In the genomic region with DNA sequence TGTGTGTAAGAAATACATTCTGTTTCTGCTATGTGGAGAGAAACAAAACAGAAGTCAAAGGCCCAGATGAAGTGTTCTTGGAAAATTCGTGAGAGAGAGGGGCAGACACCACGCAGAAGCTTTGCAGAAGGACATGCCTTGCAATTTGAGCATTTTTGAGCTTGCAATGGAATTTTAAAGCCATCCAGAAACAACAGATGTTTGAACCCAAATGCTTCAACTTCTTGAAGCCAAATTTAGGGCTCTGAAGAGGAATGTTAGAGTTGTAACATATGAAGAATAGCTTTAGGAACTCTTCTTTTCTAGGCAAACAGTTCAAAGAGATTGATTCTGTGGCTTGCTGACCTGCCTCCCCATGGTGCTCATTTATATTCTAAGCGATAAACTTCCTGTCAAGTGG, we compare ENCODE assay signal across 13 mouse cellular contexts. TPM values are rescaled to one million over a fixed set of nuclear protein-coding genes. Genes with fewer than 3 reads are reported as not detected.
DNase-seq lines count a peak whose midpoint lies in the region; ATAC-seq and TF ChIP-seq lines count a peak whose summit lies in the region.
"Had no signal": no experiment of that assay in that cellular context is flagged by ENCODE, and none has a peak within 500 bp of the region (broad histone marks: within the 10 kb centered on the region; RNA-seq: fewer than 3 reads in every experiment).

No protein-coding gene starts in this region.

- H3K27ac ChIP-seq in embryonic facial prominence, embryonic 14.5 days (replicated peaks; ENCODE audit: low read depth, low read length): peak overlapping the region; percentile 46; the same call in 1 of the 2 replicates
- H3K27ac ChIP-seq in embryonic facial prominence, embryonic 10.5 days (replicated peaks): no peak overlapping the region
- H3K27ac ChIP-seq in lung, postnatal 0 days (ENCODE audit: low read length): no peak overlapping the region
- H3K27ac ChIP-seq in stomach, embryonic 15.5 days: peak overlapping the region; percentile 3; the same call in 1 of the 2 replicates
- H3K27ac ChIP-seq: hindbrain, embryonic 15.5 days; neural tube, embryonic 13.5 days had no signal

- H3K27me3 ChIP-seq in embryonic facial prominence, embryonic 14.5 days (replicated peaks; ENCODE audit: control insufficient read depth, insufficient read depth, low read length): no peaks in the 10 kb centered on the region
- no peaks in the 10 kb centered on the region for H3K27me3 ChIP-seq in embryonic facial prominence, embryonic 10.5 days (replicated peaks; ENCODE audit: low read depth, poor library complexity, severe bottlenecking)
- no peaks in the 10 kb centered on the region for H3K27me3 ChIP-seq in lung, postnatal 0 days (replicated peaks; ENCODE audit: insufficient read depth, low read length)
- H3K27me3 ChIP-seq in stomach, embryonic 15.5 days (replicated peaks): no peaks in the 10 kb centered on the region
- H3K27me3 ChIP-seq: hindbrain, embryonic 15.5 days; neural tube, embryonic 13.5 days had no signal

- H3K4me2 ChIP-seq in embryonic facial prominence, embryonic 14.5 days (ENCODE audit: low read depth, low read length): no peak overlapping the region
- no peak overlapping the region for H3K4me2 ChIP-seq in lung, postnatal 0 days (replicated peaks; ENCODE audit: low read depth, low read length)
- no peak overlapping the region for H3K4me2 ChIP-seq in stomach, embryonic 15.5 days
- H3K4me2 ChIP-seq: hindbrain, embryonic 15.5 days; neural tube, embryonic 13.5 days had no signal

- peaks cover 3% of the 10 kb centered on the region; the same call in 1 of the 2 replicates for H3K4me1 ChIP-seq in embryonic facial prominence, embryonic 14.5 days (ENCODE audit: control insufficient read depth, insufficient read depth, low read length)
- peaks cover 3% of the 10 kb centered on the region; the same call in 1 of the 2 replicates for H3K4me1 ChIP-seq in embryonic facial prominence, embryonic 10.5 days
- peaks cover 6% of the 10 kb centered on the region; the same call in 1 of the 2 replicates for H3K4me1 ChIP-seq in lung, postnatal 0 days (ENCODE audit: insufficient read depth, low read depth, low read length)
- no peaks in the 10 kb centered on the region for H3K4me1 ChIP-seq in stomach, embryonic 15.5 days
- H3K4me1 ChIP-seq: hindbrain, embryonic 15.5 days; neural tube, embryonic 13.5 days had no signal

- no peak for TF ChIP-seq CTCF in lung, postnatal 0 days (IDR thresholded peaks at IDR 0.05)

- ATAC-seq in embryonic facial prominence, embryonic 14.5 days (ENCODE audit: low read depth): no peak
- peak; percentile 44 for ATAC-seq in lung, postnatal 0 days
- no peak for ATAC-seq in stomach, embryonic 15.5 days (ENCODE audit: insufficient read depth, low FRiP score, low read depth)
- ATAC-seq: midbrain, embryonic 16.5 days had no signal

- H3K9me3 ChIP-seq in embryonic facial prominence, embryonic 14.5 days (ENCODE audit: control insufficient read depth, low read length): no peaks in the 10 kb centered on the region
- H3K9me3 ChIP-seq in embryonic facial prominence, embryonic 10.5 days: no peaks in the 10 kb centered on the region
- no peaks in the 10 kb centered on the region for H3K9me3 ChIP-seq in lung, postnatal 0 days (ENCODE audit: low read length)
- H3K9me3 ChIP-seq in stomach, embryonic 15.5 days: no peaks in the 10 kb centered on the region
- H3K9me3 ChIP-seq: hindbrain, embryonic 15.5 days; neural tube, embryonic 13.5 days had no signal

- TF ChIP-seq EP300 in lung, postnatal 0 days (IDR thresholded peaks at IDR 0.05): no peak; the same call in 1 of the 2 replicates

- H3K4me3 ChIP-seq in embryonic facial prominence, embryonic 14.5 days (ENCODE audit: low read depth, low read length): no peak overlapping the region
- H3K4me3 ChIP-seq in embryonic facial prominence, embryonic 10.5 days: no peak overlapping the region
- no peak overlapping the region for H3K4me3 ChIP-seq in lung, postnatal 0 days (ENCODE audit: low read depth, low read length)
- H3K4me3 ChIP-seq in stomach, embryonic 15.5 days (replicated peaks): no peak overlapping the region
- H3K4me3 ChIP-seq: hindbrain, embryonic 15.5 days; neural tube, embryonic 13.5 days had no signal

- H3K36me3 ChIP-seq in embryonic facial prominence, embryonic 14.5 days (ENCODE audit: control insufficient read depth, insufficient read depth, low read length): no peaks in the 10 kb centered on the region
- H3K36me3 ChIP-seq in embryonic facial prominence, embryonic 10.5 days (replicated peaks): no peaks in the 10 kb centered on the region
- no peaks in the 10 kb centered on the region for H3K36me3 ChIP-seq in lung, postnatal 0 days (ENCODE audit: insufficient read depth, low read length)
- no peaks in the 10 kb centered on the region for H3K36me3 ChIP-seq in stomach, embryonic 15.5 days
- H3K36me3 ChIP-seq: hindbrain, embryonic 15.5 days; neural tube, embryonic 13.5 days had no signal

- H3K9ac ChIP-seq in embryonic facial prominence, embryonic 14.5 days (ENCODE audit: low read depth, low read length): no peak overlapping the region
- no peak overlapping the region for H3K9ac ChIP-seq in lung, postnatal 0 days (replicated peaks; ENCODE audit: low read depth)
- no peak overlapping the region for H3K9ac ChIP-seq in stomach, embryonic 15.5 days
- H3K9ac ChIP-seq: hindbrain, embryonic 15.5 days; neural tube, embryonic 13.5 days had no signal

- peak; percentile 70 for DNase-seq in embryonic facial prominence, embryonic 14.5 days (ENCODE audit: low spot score)
- no peak for DNase-seq in embryonic facial prominence, embryonic 10.5 days (ENCODE audit: low spot score)
- peak; percentile 18 for DNase-seq in kidney, adult 11 months
- no peak for DNase-seq in kidney, adult 18-20 months
- peak; percentile 67 for DNase-seq in lung, postnatal 0 days (ENCODE audit: low spot score)
- DNase-seq in lung, postnatal 14 days: no peak
- DNase-seq in right cerebral cortex, postnatal 25 days: no peak
- DNase-seq: adrenal gland, adult 2 months; cerebellum, postnatal 25 days had no signal

- 41% methylated on average over 3 of the region's 3 CpGs for WGBS in embryonic facial prominence, embryonic 14.5 days
- 66% methylated on average over 3 of the region's 3 CpGs for WGBS in embryonic facial prominence, embryonic 10.5 days
- 23% methylated on average over 3 of the region's 3 CpGs for WGBS in lung, postnatal 0 days
- 27% methylated on average over 3 of the region's 3 CpGs for WGBS in stomach, embryonic 15.5 days

RNA-seq across cellular contexts. Expression of gene Sept7, which starts 33.3 kb away (rescaled TPM):
- polyA plus RNA-seq in embryonic facial prominence, embryonic 14.5 days (2014; fragmentation: Nextera tagmentation; extraction: Ambion mirVana): 297 TPM in 2 replicates
- 231 and 243 TPM in 2 replicates for polyA plus RNA-seq in embryonic facial prominence, embryonic 10.5 days (2016; fragmentation: Nextera tagmentation; extraction: Ambion mirVana)
- 237 and 274 TPM in 2 replicates for polyA plus RNA-seq in lung, postnatal 0 days (2015; fragmentation: Nextera tagmentation; extraction: Ambion mirVana)
- polyA plus RNA-seq in stomach, embryonic 15.5 days (2015; fragmentation: Nextera tagmentation; extraction: Ambion mirVana): 259 and 263 TPM in 2 replicates

Comparison
In these comparisons a context has a peak if more than half of its experiments do, and no peak if none do; other contexts are left out.
1. DNase-seq: peak in embryonic facial prominence, embryonic 14.5 days (single experiment), kidney, adult 11 months (single experiment) and lung, postnatal 0 days (single experiment); none in embryonic facial prominence, embryonic 10.5 days (single experiment), kidney, adult 18-20 months (single experiment), lung, postnatal 14 days (single experiment) and right cerebral cortex, postnatal 25 days (single experiment).
2. H3K27ac ChIP-seq: peak in embryonic facial prominence, embryonic 14.5 days (single experiment) and stomach, embryonic 15.5 days (single experiment); none in embryonic facial prominence, embryonic 10.5 days (single experiment) and lung, postnatal 0 days (single experiment).